Mouse (Mus musculus): ENCODE results near the gene Dusp22. TPM values are rescaled to one million over a fixed set of nuclear protein-coding genes. Genes with fewer than 3 reads are reported as not detected.

Dusp22 gene
- polyA plus RNA-seq, 1 experiment from 2014 or later = 9.0 TPM

DNA sequence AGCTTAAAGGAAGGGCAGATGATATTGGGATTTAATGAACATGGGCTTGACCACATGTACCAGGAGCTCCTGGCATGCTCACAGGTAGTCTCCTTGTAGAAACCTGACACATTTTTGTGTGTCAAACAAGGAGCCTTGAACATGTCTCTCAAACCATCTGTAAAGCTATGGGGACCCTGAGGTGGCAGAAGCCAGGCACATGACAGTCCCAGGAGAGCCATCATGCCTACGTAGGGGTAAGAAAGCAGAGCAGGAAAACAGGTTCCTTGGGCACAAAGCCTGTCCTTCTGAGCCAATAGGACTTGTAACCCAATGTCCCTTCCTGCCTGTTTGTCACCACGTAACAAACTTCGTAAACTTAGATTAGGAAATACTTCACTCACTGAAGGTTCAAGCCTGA, 51.9 kb downstream of the Dusp22 start:
- TF ChIP-seq CTCF (IDR thresholded peaks at IDR 0.05; ENCODE audit: low read depth) = no peak
- no peaks in the 10 kb centered on the region for H3K27me3 ChIP-seq (replicated peaks; ENCODE audit: control insufficient read depth, insufficient read depth, low read length)
- 91% methylated on average over 3 of the region's 3 CpGs for WGBS

DNA sequence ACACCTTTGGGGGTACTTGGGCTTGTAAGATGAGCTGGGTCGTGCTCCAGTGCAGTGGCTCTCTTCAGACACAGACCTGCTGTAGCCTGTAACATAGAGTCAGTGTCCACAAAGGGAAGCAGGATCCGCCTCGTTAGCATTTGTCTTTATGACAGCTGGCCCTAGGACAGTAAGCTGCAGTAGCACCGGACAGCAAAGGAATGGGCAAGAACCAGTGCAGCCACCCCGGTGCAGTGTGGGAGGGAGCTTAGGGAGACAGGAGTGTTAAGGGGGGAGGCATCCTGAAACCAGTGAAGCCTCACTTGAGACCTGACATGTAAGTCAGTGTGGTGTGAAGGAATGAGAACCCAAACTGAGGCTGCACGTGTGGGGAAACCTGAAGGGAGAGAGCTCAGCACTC, 52.5 kb downstream of the Dusp22 start:
- Histone ChIP-seq H3K4me1 (replicated peaks; ENCODE audit: control insufficient read depth, insufficient read depth, low read length) (no peaks in the 10 kb centered on the region), H3K27me3 (replicated peaks; ENCODE audit: control insufficient read depth, insufficient read depth, low read length) (no peaks in the 10 kb centered on the region), H3K4me2 (replicated peaks; ENCODE audit: low read depth) (no peak overlapping the region), H3K9me3 (ENCODE audit: control insufficient read depth) (no peaks in the 10 kb centered on the region), H3K9ac (ENCODE audit: low read depth, low read length) (no peak overlapping the region), H3K36me3 (ENCODE audit: control insufficient read depth, insufficient read depth) (no peaks in the 10 kb centered on the region), H3K4me3 (ENCODE audit: low read depth, low read length) (no peak overlapping the region), H3K27ac (ENCODE audit: low read depth, low read length) (no peak overlapping the region)
- no peak for ATAC-seq
- 72% methylated on average over 6 of the region's 6 CpGs for WGBS
- no peak for TF ChIP-seq CTCF (IDR thresholded peaks at IDR 0.05; ENCODE audit: low read depth)

More for the DNA sequence above, 51.9 kb downstream of the Dusp22 start:
- Histone ChIP-seq H3K4me3 (ENCODE audit: low read depth, low read length) (no peak overlapping the region), H3K4me2 (replicated peaks; ENCODE audit: low read depth) (no peak overlapping the region), H3K36me3 (ENCODE audit: control insufficient read depth, insufficient read depth) (no peaks in the 10 kb centered on the region), H3K9me3 (ENCODE audit: control insufficient read depth) (no peaks in the 10 kb centered on the region), H3K9ac (ENCODE audit: low read depth, low read length) (no peak overlapping the region), H3K4me1 (replicated peaks; ENCODE audit: control insufficient read depth, insufficient read depth, low read length) (no peaks in the 10 kb centered on the region), H3K27ac (ENCODE audit: low read depth, low read length) (no peak overlapping the region)
- no peak for ATAC-seq

DNA sequence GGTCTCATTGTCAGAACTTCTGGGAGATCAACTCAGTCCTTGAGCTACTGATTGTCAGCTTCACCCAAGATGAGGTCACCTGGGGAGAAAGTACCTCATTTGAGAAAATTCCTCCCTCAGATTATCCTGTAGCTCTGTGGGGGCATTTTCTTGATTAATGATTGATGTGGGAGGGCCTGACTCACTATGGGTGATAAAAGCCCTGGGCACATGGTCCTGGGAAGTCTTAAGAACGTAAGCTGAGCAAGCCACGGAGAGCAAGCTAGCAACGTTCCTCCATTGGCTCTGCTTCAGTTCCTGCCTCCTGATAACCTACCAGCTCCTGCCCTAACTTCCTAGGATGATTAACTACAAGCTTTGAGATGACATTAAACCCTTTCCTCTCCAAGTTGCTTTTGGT, 53.8 kb downstream of the Dusp22 start:
- no peak for TF ChIP-seq CTCF (IDR thresholded peaks at IDR 0.05; ENCODE audit: low read depth)
- Histone ChIP-seq H3K4me2 (replicated peaks; ENCODE audit: low read depth) (no peak overlapping the region), H3K4me3 (ENCODE audit: low read depth, low read length) (no peak overlapping the region), H3K9ac (ENCODE audit: low read depth, low read length) (no peak overlapping the region), H3K9me3 (ENCODE audit: control insufficient read depth) (no peaks in the 10 kb centered on the region), H3K27ac (ENCODE audit: low read depth, low read length) (no peak overlapping the region), H3K4me1 (replicated peaks; ENCODE audit: control insufficient read depth, insufficient read depth, low read length) (no peaks in the 10 kb centered on the region), H3K36me3 (ENCODE audit: control insufficient read depth, insufficient read depth) (no peaks in the 10 kb centered on the region), H3K27me3 (replicated peaks; ENCODE audit: control insufficient read depth, insufficient read depth, low read length) (no peaks in the 10 kb centered on the region)
- no peak for ATAC-seq
- WGBS = 37% methylated on average over 3 of the region's 3 CpGs

DNA sequence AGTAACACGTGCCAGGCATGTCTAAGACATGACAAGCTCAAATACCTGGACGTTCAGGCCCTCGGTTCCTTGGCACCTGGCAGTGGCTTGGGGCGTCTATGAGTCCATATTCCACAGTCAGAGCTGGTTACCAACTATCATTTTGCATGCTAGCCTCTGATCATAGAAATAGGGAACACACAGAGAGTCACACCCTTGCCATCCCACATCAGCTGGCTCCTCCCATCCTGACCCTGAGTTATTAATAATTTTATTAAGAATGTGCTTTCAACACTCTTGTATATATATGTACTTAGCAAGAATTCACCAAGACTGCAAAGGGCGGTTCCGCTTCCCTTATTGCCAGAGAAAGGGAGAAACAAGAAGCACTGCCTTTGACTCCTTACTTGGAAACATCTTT, 54.8 kb downstream of the Dusp22 start:
- Histone ChIP-seq H3K27ac (ENCODE audit: low read depth, low read length) (no peak overlapping the region), H3K4me1 (replicated peaks; ENCODE audit: control insufficient read depth, insufficient read depth, low read length) (no peaks in the 10 kb centered on the region), H3K4me3 (ENCODE audit: low read depth, low read length) (no peak overlapping the region), H3K9me3 (ENCODE audit: control insufficient read depth) (no peaks in the 10 kb centered on the region), H3K36me3 (ENCODE audit: control insufficient read depth, insufficient read depth) (no peaks in the 10 kb centered on the region), H3K4me2 (replicated peaks; ENCODE audit: low read depth) (no peak overlapping the region), H3K27me3 (replicated peaks; ENCODE audit: control insufficient read depth, insufficient read depth, low read length) (no peaks in the 10 kb centered on the region), H3K9ac (ENCODE audit: low read depth, low read length) (no peak overlapping the region)
- ATAC-seq = no peak
- no peak for TF ChIP-seq CTCF (IDR thresholded peaks at IDR 0.05; ENCODE audit: low read depth)
- 83% methylated on average over 6 of the region's 6 CpGs for WGBS

DNA sequence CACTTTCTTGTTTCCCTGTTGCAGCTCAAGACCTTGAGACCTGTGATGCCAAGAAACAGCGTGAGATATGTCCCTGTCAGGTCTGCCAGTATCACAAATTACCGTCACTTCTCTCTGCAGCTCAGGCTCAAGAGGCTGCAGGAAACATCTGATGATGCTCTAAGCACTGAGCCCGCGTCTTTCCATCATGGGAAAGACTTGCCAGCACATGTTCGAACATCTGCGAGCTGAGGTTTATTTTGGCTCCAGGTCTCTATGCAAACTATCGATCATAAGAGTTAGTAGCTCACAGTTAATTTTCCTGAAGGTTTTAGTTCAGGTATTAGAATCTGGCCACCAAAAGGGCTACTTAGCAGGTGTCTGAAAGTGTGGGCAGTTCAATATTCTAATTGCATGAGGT, 55.3 kb downstream of the Dusp22 start:
- H3K9ac ChIP-seq (ENCODE audit: low read depth, low read length) = no peak overlapping the region
- no peak overlapping the region for H3K4me2 ChIP-seq (replicated peaks; ENCODE audit: low read depth)
- no peaks in the 10 kb centered on the region for H3K9me3 ChIP-seq (ENCODE audit: control insufficient read depth)
- no peak for ATAC-seq
- no peaks in the 10 kb centered on the region for H3K4me1 ChIP-seq (replicated peaks; ENCODE audit: control insufficient read depth, insufficient read depth, low read length)
- no peaks in the 10 kb centered on the region for H3K27me3 ChIP-seq (replicated peaks; ENCODE audit: control insufficient read depth, insufficient read depth, low read length)
- no peak overlapping the region for H3K27ac ChIP-seq (ENCODE audit: low read depth, low read length)
- no peak overlapping the region for H3K4me3 ChIP-seq (ENCODE audit: low read depth, low read length)
- H3K36me3 ChIP-seq (ENCODE audit: control insufficient read depth, insufficient read depth) = no peaks in the 10 kb centered on the region
- no peak for TF ChIP-seq CTCF (IDR thresholded peaks at IDR 0.05; ENCODE audit: low read depth)
- 85% methylated on average over 7 of the region's 7 CpGs for WGBS

DNA sequence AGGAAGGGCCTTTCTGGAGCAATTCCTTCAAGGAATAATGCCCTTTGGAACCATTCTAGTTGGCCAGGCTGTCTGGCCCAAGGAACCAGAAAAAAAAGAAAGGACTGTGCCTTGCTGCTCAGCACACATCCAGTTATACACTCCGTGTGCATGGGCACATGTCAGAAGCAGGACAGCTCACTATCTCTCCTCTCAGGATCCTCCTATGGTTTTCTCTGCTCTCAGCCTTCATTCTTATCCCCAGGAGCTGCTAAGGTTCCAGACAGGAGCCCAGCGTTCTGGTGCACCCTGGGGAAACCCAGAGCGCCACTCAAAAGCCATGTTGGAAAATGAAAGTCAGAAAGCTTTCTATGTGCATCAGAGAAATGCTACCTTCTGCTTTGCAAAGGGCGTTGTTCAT, 55.8 kb downstream of the Dusp22 start:
- Histone ChIP-seq H3K36me3 (ENCODE audit: control insufficient read depth, insufficient read depth) (no peaks in the 10 kb centered on the region), H3K4me3 (ENCODE audit: low read depth, low read length) (no peak overlapping the region), H3K9me3 (ENCODE audit: control insufficient read depth) (no peaks in the 10 kb centered on the region), H3K27me3 (replicated peaks; ENCODE audit: control insufficient read depth, insufficient read depth, low read length) (no peaks in the 10 kb centered on the region), H3K4me2 (replicated peaks; ENCODE audit: low read depth) (no peak overlapping the region), H3K27ac (ENCODE audit: low read depth, low read length) (no peak overlapping the region), H3K9ac (ENCODE audit: low read depth, low read length) (no peak overlapping the region), H3K4me1 (replicated peaks; ENCODE audit: control insufficient read depth, insufficient read depth, low read length) (no peaks in the 10 kb centered on the region)
- no peak for TF ChIP-seq CTCF (IDR thresholded peaks at IDR 0.05; ENCODE audit: low read depth)
- ATAC-seq = no peak
- 79% methylated on average over 4 of the region's 4 CpGs for WGBS

DNA sequence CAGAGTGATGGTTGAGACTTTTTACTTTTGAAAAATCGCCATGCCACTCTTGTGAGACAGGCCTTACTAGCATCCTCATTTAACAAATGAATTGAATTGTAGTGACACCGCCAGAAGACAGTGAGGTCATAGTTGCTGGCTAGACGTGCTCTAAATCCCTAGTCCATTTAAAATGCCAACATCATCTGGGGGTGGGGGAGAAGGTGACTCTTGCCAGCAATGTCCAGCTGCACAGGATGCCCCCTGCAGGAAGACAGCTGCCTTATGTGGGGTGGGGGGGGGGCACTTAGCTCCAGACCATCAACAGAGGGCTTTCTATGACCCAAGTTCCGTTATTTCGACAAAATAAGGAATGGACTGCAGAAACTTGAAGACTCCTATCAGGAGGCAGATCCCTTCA, 56.8 kb downstream of the Dusp22 start:
- ATAC-seq = no peak
- Histone ChIP-seq H3K9me3 (ENCODE audit: control insufficient read depth) (no peaks in the 10 kb centered on the region), H3K4me1 (replicated peaks; ENCODE audit: control insufficient read depth, insufficient read depth, low read length) (no peaks in the 10 kb centered on the region), H3K27ac (ENCODE audit: low read depth, low read length) (no peak overlapping the region), H3K36me3 (ENCODE audit: control insufficient read depth, insufficient read depth) (no peaks in the 10 kb centered on the region), H3K4me2 (replicated peaks; ENCODE audit: low read depth) (no peak overlapping the region), H3K27me3 (replicated peaks; ENCODE audit: control insufficient read depth, insufficient read depth, low read length) (no peaks in the 10 kb centered on the region), H3K4me3 (ENCODE audit: low read depth, low read length) (no peak overlapping the region), H3K9ac (ENCODE audit: low read depth, low read length) (no peak overlapping the region)
- TF ChIP-seq CTCF (IDR thresholded peaks at IDR 0.05; ENCODE audit: low read depth) = no peak
- WGBS = 73% methylated on average over 5 of the region's 5 CpGs

Data from intestine, postnatal 0 days (tissue).